Mouse (Mus musculus) hindbrain, embryonic 14.5 days (tissue): ENCODE data around the gene Mycbpap. TPM values are rescaled to one million over a fixed set of nuclear protein-coding genes. Genes with fewer than 3 reads are reported as not detected.
A peak's percentile ranks its signal among the peaks of the same experiment; 100 is the strongest.

Experiments
- ATAC-seq: fragments of 200-750 bp; cut with Nextera tagmentation; 2 replicates; pipeline ENCODE4 v1.8.0; 2017; ENCODE audit warnings: moderate number of reproducible peaks, mild to moderate bottlenecking, moderate TSS enrichment, moderate library complexity; ENCODE audit not compliant: low FRiP score
- DNase-seq: peaks from one replicate; pipeline ENCODE4 v3.0.0-alpha.2; 2015; ENCODE audit warnings: low spot score
- H3K27ac ChIP-seq: fragments of 300-500 bp; sonication (generic); 2 replicates; pipeline ENCODE4 v1.5.1; 2014; ENCODE audit warnings: mild to moderate bottlenecking, moderate library complexity
- H3K27me3 ChIP-seq: fragments of 300-500 bp; sonication (generic); 2 replicates; pipeline ENCODE4 v1.6.1; 2014; ENCODE audit warnings: mild to moderate bottlenecking, low read length, mixed read lengths; ENCODE audit not compliant: control insufficient read depth, insufficient read depth
- H3K36me3 ChIP-seq: fragments of 300-500 bp; sonication (generic); replicated peaks from 2 replicates; pipeline ENCODE4 v1.6.1; 2014; ENCODE audit not compliant: control insufficient read depth, insufficient read depth
- H3K4me1 ChIP-seq: fragments of 300-500 bp; sonication (generic); replicated peaks from 2 replicates; pipeline ENCODE4 v1.6.1; 2014; ENCODE audit warnings: antibody characterized with exemption, low read length, mixed read lengths; ENCODE audit not compliant: control insufficient read depth, insufficient read depth
- H3K4me2 ChIP-seq: fragments of 300-500 bp; sonication (generic); replicated peaks from 2 replicates; pipeline ENCODE4 v1.6.1; 2014; ENCODE audit warnings: mild to moderate bottlenecking, moderate library complexity
- H3K4me3 ChIP-seq: fragments of 300-500 bp; sonication (generic); replicated peaks from 2 replicates; pipeline ENCODE4 v1.5.1; 2014; ENCODE audit warnings: mild to moderate bottlenecking, low read length
- H3K9ac ChIP-seq: fragments of 300-500 bp; sonication (generic); 2 replicates; pipeline ENCODE4 v1.6.1; 2014
- H3K9me3 ChIP-seq: fragments of 300-500 bp; sonication (generic); 2 replicates; pipeline ENCODE4 v1.6.1; 2016; ENCODE audit warnings: low read length; ENCODE audit not compliant: control insufficient read depth
- WGBS: fragments of 180-500 bp; shearing (Covaris S2); extraction: QIAGEN DNeasy Blood & Tissue Kit; methylation state at CpG from one replicate; pipeline ENCODE4 v1.1.7; 2014; 5-methylcytosine and 5-hydroxymethylcytosine counted together
- polyA plus RNA-seq: library from polyadenylated mRNA; unstranded; fragments of >200 nt; fragmentation: Nextera tagmentation; extraction: Ambion mirVana; gene quantifications from 2 replicates; pipeline ENCODE4 v1.2.1, GENCODE M21; 2014

The Mycbpap gene
- polyA plus RNA-seq, 1 experiment from 2014 or later = 3.3 TPM

GRCm38 (mm10) chr11:94477651-94478050, 43.9 kb downstream of the Mycbpap start:
- H3K9ac ChIP-seq = no peak overlapping the region
- no peak for ATAC-seq
- H3K9me3 ChIP-seq = no peaks in the 10 kb centered on the region
- no peak overlapping the region for H3K27ac ChIP-seq
- DNase-seq = no peak
- WGBS = 77% methylated on average over 6 of the region's 6 CpGs
- H3K36me3 ChIP-seq = no peaks in the 10 kb centered on the region
- peaks cover 16% of the 10 kb centered on the region; the same call in 1 of the 2 replicates for H3K4me1 ChIP-seq
- H3K27me3 ChIP-seq = no peaks in the 10 kb centered on the region
- H3K4me2 ChIP-seq = no peak overlapping the region
- H3K4me3 ChIP-seq = no peak overlapping the region

GRCm38 (mm10) chr11:94475722-94476121, 45.8 kb downstream of the Mycbpap start:
- WGBS = 14% methylated on average over 11 of the region's 11 CpGs
- no peak for DNase-seq

GRCm38 (mm10) chr11:94474544-94474910, 47.0 kb downstream of the Mycbpap start:
- H3K4me2 ChIP-seq = peak overlapping the region; percentile 96
- H3K27me3 ChIP-seq = no peaks in the 10 kb centered on the region
- no peaks in the 10 kb centered on the region for H3K9me3 ChIP-seq
- peak overlapping the region; percentile 91 for H3K4me3 ChIP-seq
- H3K9ac ChIP-seq = no peak overlapping the region; the same call in 1 of the 2 replicates
- ATAC-seq = peak; percentile 39; the same call in 1 of the 2 replicates
- DNase-seq = no peak
- H3K27ac ChIP-seq = peak overlapping the region; percentile 88; the same call in 1 of the 2 replicates
- H3K36me3 ChIP-seq = no peaks in the 10 kb centered on the region
- H3K4me1 ChIP-seq = peaks cover 37% of the 10 kb centered on the region
- WGBS = 1% methylated on average over 11 of the region's 11 CpGs

More at GRCm38 (mm10) chr11:94475722-94476121, 45.8 kb downstream of the Mycbpap start:
- H3K36me3 ChIP-seq = no peaks in the 10 kb centered on the region
- no peak overlapping the region for H3K4me3 ChIP-seq
- no peak overlapping the region for H3K27ac ChIP-seq
- no peak overlapping the region for H3K9ac ChIP-seq
- no peak for ATAC-seq
- H3K4me1 ChIP-seq = peaks cover 25% of the 10 kb centered on the region
- no peaks in the 10 kb centered on the region for H3K27me3 ChIP-seq
- H3K4me2 ChIP-seq = no peak overlapping the region
- no peaks in the 10 kb centered on the region for H3K9me3 ChIP-seq

- Histone ChIP-seq H3K4me1 (peaks cover 43% of the 10 kb centered on the region), H3K4me3 (peak within 1 kb of the TSS; percentile 91), H3K27ac (peak within 1 kb of the TSS; percentile 88), H3K36me3 (no peaks in the 10 kb centered on the region), H3K9me3 (no peaks in the 10 kb centered on the region), H3K4me2 (peak within 1 kb of the TSS; percentile 96), H3K27me3 (no peaks in the 10 kb centered on the region), H3K9ac (peak within 1 kb of the TSS; percentile 97)
- WGBS = under 1% methylated on average over 52 of the region's 71 CpGs
- ATAC-seq (peak; percentile 89), DNase-seq (peak; percentile 85)
Observed at GRCm38 (mm10) chr11:94473707-94474543, 47.6 kb downstream of the Mycbpap start, which contains the start of gene Cacna1g. Cacna1g (minus strand) TSS chr11:94474198.

- no peaks in the 10 kb centered on the region for H3K9me3 ChIP-seq
- WGBS = under 1% methylated on average over 52 of the region's 52 CpGs
- peak overlapping the region; percentile 97 for H3K9ac ChIP-seq
- H3K27me3 ChIP-seq = no peaks in the 10 kb centered on the region
- peak overlapping the region; percentile 88 for H3K27ac ChIP-seq
- H3K36me3 ChIP-seq = no peaks in the 10 kb centered on the region
- peak overlapping the region; percentile 91 for H3K4me3 ChIP-seq
- peaks cover 51% of the 10 kb centered on the region for H3K4me1 ChIP-seq
- DNase-seq (no peak), ATAC-seq (no peak)
- H3K4me2 ChIP-seq = peak overlapping the region; percentile 96
Observed at GRCm38 (mm10) chr11:94472916-94473706, 48.4 kb downstream of the Mycbpap start.

GRCm38 (mm10) chr11:94472585-94472915, 49.0 kb downstream of the Mycbpap start:
- no peak for ATAC-seq
- Histone ChIP-seq H3K27ac (peak overlapping the region; percentile 88), H3K36me3 (no peaks in the 10 kb centered on the region), H3K4me1 (peaks cover 57% of the 10 kb centered on the region), H3K9ac (peak overlapping the region; percentile 97), H3K4me3 (peak overlapping the region; percentile 91), H3K9me3 (no peaks in the 10 kb centered on the region), H3K4me2 (peak overlapping the region; percentile 96), H3K27me3 (no peaks in the 10 kb centered on the region)
- no peak for DNase-seq
- 2% methylated on average over 14 of the region's 15 CpGs for WGBS

GRCm38 (mm10) chr11:94471740-94472584, 49.6 kb downstream of the Mycbpap start:
- Histone ChIP-seq H3K27ac (peak overlapping the region; percentile 88), H3K27me3 (no peaks in the 10 kb centered on the region), H3K9ac (peak overlapping the region; percentile 97), H3K36me3 (no peaks in the 10 kb centered on the region), H3K4me2 (peak overlapping the region; percentile 96), H3K9me3 (no peaks in the 10 kb centered on the region), H3K4me1 (peaks cover 61% of the 10 kb centered on the region), H3K4me3 (peak overlapping the region; percentile 91)
- DNase-seq (no peak), ATAC-seq (no peak)
- 6% methylated on average over 17 of the region's 17 CpGs for WGBS

GRCm38 (mm10) chr11:94470391-94470790, 51.2 kb downstream of the Mycbpap start:
- Histone ChIP-seq H3K4me2 (peak overlapping the region; percentile 96), H3K36me3 (no peaks in the 10 kb centered on the region), H3K27me3 (no peaks in the 10 kb centered on the region), H3K4me3 (0 out of 2 replicates have a peak overlapping the region, but pooled peaks have one; percentile 91), H3K4me1 (peaks cover 58% of the 10 kb centered on the region), H3K9ac (no peak overlapping the region), H3K9me3 (no peaks in the 10 kb centered on the region), H3K27ac (peak overlapping the region; percentile 97)
- 22% methylated on average over 7 of the region's 7 CpGs for WGBS
- ATAC-seq (no peak), DNase-seq (no peak)
